Mouse (Mus musculus) G1E (cell line): ENCODE data around the gene Ppef2.

Source experiments
- CTCF ChIP-seq: IDR thresholded peaks from 2 replicates; pipeline ENCODE4 v1.5.1; 2012; ENCODE audit warnings: low read depth, low read length, inconsistent platforms, mixed read lengths
- GATA1 ChIP-seq: IDR thresholded peaks from 2 replicates; pipeline ENCODE4 v1.6.1; 2012; ENCODE audit warnings: borderline replicate concordance, low read length, inconsistent platforms, mixed read lengths
- GATA2 ChIP-seq: IDR thresholded peaks from 2 replicates; pipeline ENCODE4 v1.6.1; 2012; ENCODE audit warnings: low read depth, low read length, inconsistent platforms, borderline replicate concordance
- TAL1 ChIP-seq: conservative IDR thresholded peaks from 2 replicates; pipeline ENCODE4 v1.6.1; 2012; ENCODE audit warnings: low read depth, low read length, inconsistent platforms, mixed read lengths

DNA sequence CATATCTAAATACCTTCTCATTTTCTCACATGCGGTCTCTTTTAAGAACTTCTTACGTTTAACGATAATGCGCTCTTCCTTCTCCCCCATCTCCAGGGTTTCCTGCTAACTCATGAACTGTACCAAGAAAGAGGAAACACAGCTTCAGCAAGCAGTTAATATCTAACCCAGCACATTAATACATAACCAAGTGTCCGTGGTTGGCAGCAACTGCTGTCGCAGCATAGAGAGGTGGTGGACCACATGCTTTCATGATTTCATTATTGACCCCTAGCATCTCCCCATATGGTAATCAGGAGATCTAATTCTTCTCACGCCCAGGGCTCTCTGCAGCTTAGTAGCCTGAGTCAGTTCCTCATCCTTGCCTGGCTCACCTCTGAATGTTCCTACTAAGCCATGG is 50.9 kb downstream of the Ppef2 start:
- TF ChIP-seq CTCF = no peak
- TF ChIP-seq TAL1 = peak; percentile 28
- no peak for TF ChIP-seq GATA1
- TF ChIP-seq GATA2 = no peak
